Mouse (Mus musculus) olfactory bulb, adult 2 months (tissue): Measurements from ENCODE around the gene Mmgt2.

Source experiments
- CTCF ChIP-seq: fragments of 200-500 bp; IDR thresholded peaks from 2 replicates; pipeline ENCODE4 v1.5.1; 2012; ENCODE audit warnings: low read depth, mild to moderate bottlenecking, low read length, moderate library complexity; ENCODE audit not compliant: insufficient read depth
- POLR2A ChIP-seq: fragments of 200-500 bp; IDR thresholded peaks from 2 replicates; pipeline ENCODE4 v1.6.1; 2012; ENCODE audit warnings: mild to moderate bottlenecking, low read depth, low read length, moderate library complexity; ENCODE audit not compliant: insufficient read depth

DNA sequence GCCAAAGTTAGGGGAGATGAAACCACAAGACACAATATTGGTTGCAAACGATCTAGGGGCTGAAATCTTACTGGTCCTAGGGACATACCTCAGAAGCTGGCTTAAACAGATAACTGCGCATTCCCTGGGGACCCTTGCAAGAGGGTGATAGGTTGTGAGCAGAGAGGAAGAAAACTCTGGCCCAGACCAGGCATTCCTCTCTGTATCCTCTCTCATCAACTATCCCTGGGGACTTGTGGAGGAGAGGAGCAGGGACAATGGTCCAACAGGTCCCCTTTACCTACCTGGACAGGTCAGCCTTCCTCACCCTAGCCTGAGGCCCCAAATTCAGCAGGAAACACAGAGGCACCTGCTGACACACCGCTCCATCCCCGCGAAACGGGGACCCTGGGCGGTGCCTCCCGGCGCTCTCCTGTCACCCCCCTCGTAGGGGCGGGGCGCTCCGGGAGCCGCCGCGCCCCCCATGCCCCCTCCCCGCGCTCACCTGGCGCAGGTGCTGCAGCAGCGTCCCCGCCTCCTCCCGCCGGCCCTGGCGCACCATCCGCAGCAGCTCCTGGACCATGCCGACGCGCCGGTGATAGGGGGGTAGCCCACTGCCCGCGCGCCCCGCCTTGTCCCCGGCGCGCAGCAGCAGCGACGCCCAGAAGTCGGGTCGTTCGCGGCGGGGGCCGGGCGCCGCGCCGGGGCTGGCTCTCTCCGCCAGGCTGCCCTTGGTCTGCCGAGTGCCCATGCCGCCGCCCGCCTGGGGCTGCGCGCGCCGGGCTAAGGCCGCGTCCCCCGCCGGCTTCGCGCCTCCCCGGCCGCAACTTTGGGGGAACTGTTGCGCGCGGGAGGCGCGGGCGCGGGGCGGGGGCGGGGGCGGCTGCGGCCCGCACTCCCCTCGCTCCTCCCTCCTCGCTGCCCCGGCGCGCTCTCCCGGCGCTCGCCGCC, 538 bp upstream of the Mmgt2 start, which contains the start of gene Lrrc75a:
- TF ChIP-seq CTCF (no peak), POLR2A (no peak)
